Mouse (Mus musculus) cerebellum, adult 9-10 months (tissue): ENCODE data around the gene Cilp.
A peak's percentile ranks its signal among the peaks of the same experiment; 100 is the strongest.
"Not testable (repeated sequence)": the region's sequence is repeated elsewhere in the genome, so short reads cannot be mapped to it uniquely, and the experiment has no call there.

Experiments used
- DNase-seq: peaks from one replicate; pipeline ENCODE4 v3.0.0; 2022

The Cilp gene

DNA sequence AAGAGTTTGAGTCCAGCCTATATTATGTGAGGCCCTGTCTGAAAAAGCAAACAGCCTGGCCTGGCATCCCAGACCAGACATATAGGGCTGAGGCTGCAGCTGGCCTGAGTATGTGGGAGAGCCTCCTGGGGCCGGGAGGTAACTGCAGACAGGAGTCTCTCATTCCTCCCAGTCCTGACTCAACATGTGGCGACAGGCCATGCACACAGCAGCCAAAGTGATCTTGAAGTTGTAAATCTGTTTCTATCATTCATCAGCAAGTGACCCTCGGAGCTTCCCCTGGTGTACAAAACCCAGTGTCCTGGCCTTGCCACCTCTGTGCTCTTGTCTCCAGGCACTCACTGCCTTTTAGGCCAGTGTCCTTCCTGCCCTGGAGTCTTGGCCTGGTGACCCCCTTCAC, 13.0 kb upstream of the Cilp start:
- no peak for DNase-seq

DNA sequence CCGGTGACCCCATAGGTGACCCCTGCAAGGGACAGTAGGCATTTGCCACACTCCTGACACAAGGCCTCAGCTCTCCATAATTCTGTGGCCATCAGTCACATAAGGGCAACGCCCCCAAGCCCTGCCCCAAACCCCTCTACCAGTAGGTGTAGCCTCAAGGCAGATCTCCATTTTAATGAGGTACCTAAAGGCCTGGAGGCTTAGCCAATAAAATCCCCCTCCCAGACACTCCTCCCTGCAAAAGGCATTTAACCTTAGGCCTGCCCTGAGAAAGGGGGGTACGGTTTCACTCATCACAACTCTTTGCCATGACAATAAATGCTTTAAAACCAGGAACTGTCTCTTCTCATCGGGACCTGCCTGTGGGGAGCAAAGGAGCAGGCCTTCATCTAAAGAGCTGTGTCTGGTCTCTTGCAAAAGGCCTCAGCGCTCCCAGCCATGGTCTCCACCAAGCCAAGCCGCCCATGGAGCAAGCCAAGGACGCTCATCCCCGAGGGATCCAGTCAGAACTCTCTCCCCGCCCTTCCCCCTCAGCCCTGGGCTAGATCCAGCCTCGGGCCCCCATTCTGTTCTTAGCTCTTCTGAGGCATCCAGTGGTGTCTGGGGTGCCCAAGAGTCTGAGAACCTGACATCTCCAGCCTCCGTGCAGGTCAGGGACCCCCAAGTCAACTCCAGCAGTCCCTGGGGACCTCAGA, 8.9 kb upstream of the Cilp start:
- DNase-seq = no peak

DNA sequence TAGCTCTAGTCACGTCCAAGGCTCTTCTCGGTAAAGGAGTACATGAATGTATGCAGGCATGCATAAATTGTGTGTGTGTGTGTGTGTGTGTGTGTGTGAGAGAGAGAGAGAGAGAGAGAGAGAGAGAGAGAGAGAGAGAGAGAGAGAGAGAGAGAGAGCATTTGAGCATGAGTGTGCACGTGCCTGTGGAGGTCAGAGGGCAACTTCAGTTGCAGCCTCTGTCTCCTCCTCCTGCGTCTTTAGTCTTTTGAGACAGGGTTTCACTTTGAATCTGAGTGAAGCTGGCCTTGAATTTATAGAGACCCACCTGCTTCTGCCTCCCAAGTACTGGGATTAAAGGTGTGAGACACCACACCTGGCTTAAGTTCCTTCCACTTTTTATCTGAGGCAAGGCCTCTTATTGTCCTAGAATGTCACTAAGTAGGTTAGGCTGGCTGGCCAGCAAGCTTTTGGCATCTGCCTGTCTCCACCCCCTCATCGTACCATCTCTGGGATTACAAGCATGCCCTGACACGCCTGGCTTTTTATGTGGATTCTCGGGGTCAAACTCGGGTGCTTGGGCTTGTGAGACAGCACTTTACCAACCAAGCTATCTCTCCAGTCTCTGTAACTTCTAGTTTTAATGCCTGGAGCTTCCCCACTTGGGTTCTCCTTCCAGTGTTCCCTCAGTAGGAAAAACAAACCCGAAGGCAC, 7.6 kb upstream of the Cilp start:
- no peak for DNase-seq

DNA sequence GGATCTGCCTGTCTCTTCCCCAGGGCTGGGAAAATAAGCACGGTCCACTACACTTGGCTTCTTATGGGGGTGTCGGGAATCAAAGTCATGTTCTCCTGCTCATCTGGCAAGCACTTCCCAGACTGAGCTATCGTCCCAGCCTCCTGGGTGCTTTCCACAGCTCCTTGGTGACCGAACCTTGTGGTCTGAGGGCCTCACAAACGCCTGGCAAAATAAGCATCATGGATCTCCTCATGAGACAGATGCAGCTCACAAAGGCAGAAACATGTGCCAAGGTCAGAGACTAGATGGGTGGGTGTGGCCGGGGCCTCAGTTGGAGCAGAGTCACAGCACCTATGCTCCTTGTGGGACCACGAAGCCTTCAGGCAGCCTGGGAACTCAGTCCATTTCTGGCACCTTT, 5.6 kb upstream of the Cilp start:
- DNase-seq = no peak

DNA sequence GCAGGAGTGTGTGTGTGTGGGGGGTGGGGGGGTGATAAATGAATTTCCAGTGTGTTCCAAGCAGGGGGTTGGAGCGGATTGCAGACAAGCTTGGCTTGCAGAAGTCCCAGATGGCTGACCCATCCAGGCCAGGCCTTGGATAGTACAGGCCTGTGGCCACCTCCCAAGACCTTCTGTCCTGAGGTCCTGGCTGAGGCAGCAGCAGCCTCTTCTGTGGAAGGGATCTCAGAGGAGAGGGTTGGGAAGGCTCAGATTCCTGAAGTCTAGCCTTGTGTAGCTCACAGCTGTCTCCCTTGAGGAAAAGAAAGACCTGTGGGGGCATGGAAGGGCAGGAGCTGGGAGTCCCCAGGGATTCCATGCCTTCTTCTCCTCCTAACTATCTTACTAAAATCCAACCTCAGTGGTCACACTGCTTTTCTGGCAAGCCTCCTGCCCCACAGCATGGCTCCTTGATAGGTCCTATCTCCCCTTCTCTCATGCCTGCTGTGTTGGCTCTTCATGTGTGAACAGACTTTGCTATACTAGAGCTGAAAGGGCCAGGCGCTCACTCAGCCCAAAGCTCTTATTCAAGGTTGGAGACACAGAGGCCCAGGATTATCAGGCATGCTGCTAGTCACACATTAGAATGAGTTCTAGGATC, 3.3 kb upstream of the Cilp start:
- peak; percentile 80 for DNase-seq

DNA sequence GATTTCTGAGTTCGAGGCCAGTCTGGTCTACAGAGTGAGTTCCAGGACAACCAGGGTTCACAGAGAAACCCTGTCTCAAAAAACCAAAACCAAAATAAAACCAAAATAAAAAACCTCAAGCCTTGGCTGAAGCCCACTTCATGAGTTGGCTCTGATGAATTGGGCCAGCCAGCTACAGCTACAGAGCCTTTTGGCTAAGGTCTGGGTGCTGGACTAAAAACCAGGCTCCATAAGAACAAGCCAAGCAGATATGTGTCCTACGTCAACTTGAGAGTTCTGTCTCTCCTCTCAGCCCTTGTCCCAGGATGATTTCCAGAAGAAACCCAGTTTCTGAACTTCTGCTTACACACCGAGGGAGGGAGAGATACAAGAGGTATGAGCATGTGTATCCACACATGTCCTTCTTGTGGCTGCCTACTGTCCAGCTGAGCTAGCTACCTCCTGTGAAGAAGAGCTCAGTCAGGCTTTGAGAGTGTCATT, 2.3 kb upstream of the Cilp start:
- DNase-seq = no peak

DNA sequence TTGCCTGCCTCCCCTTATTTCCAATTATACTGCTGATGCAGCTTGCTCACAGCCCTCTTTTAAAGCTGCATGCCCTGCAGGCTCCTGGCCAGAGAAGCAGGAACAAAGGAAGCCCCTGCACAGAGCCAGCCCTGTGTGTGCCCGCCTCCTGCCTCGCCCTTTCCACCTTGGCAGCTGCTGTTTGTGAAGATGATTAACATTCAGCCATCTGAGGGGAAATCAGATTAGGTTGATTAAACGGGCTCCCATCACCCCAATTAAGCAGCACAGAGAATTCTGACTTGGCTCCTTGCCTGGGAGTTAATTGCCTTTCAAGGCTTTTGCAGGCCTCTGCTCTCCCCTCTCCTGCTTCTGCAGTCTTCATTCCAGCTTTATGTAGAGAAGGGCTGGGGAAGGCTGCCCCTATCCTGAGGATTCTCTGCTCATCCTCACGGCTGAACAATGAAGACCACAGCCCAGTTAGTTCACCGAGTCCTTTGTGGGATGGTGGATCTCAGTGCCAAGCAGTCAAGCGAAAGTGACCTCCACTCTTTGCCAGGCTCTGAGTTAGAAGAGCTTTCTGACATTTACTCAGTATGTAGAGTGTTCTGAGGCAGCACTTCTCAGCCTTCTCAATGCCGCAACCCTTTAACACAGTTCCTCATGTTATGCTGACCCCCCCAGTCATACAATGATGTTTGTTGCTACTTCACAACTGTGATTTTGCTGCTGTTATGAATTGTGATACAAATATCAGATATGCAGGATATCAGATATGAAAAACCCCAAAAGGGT, 2.9 kb downstream of the Cilp start:
- peak; percentile 47 for DNase-seq

DNA sequence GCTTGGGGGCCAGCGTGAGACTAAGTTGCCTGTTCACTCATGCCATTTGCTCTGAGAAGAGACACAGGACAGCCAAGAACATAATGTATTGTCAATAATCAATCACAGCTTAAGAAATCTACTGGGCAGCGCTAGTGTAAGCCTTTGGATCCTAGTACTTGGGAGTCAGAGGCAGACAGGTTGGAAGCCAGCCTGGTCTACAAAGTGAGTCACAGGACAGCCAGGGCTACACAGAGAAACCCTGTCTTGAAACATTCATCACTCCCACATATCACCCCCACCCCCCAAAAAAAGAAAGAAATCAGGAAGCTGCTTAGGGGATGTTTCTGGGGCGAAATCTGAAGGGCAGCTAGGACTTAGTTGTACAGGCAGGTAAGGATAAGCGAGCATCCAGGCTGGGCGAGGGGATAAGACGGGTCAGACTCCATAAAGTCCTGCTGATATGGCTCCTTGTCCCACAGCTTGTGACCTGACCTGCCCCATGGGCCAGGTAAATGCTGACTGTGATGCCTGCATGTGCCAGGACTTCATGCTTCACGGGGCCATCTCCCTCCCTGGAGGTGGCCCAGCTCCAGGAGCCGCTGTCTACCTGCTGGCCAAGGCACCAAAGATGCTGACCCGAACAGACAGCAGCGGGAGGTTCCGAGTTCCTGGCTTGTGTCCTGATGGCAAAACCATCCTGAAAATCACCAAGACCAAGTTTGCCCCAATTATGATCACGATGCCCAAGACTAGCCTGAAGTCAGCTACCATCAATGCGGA, 8.2 kb downstream of the Cilp start:
- DNase-seq = no peak

DNA sequence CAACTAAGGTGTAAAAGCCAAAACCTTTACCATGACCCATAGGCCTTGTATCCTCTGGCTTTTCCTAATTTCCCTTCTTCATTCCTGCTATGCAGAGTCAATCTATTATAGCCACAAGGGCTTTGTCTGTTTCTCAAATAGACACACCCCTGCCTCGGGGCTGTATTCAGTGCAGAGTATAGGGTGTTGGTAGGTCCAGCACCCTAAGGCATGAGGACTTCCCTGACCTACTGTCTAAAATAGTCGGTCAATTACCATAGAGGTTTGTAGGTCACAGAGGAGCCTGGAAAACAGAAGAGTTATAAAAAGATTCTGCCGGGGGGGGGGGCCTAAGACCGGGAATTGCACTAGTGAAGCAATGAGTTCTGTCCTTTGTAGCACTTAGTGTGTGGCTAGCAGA, 8.9 kb downstream of the Cilp start:
- no peak for DNase-seq

DNA sequence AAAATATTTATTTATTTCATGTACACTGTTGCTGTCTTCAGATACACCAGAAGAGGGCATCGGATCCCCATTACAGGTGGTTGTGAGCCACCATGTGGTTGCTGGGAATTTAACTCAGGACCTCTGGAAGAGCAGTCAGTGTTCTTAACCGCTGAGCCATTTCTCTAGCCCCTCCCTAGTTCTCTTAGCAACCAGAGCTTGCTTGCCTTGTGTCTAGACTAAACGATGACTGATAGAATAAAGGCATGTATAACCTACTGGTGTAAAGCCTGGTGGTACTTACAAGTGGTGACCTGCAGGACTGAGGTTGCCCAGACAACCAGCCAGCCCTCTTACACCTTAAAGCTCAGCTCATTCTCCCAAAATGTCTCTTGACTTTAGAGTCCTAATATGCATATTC, 9.9 kb downstream of the Cilp start:
- DNase-seq = not testable (repeated sequence)

DNA sequence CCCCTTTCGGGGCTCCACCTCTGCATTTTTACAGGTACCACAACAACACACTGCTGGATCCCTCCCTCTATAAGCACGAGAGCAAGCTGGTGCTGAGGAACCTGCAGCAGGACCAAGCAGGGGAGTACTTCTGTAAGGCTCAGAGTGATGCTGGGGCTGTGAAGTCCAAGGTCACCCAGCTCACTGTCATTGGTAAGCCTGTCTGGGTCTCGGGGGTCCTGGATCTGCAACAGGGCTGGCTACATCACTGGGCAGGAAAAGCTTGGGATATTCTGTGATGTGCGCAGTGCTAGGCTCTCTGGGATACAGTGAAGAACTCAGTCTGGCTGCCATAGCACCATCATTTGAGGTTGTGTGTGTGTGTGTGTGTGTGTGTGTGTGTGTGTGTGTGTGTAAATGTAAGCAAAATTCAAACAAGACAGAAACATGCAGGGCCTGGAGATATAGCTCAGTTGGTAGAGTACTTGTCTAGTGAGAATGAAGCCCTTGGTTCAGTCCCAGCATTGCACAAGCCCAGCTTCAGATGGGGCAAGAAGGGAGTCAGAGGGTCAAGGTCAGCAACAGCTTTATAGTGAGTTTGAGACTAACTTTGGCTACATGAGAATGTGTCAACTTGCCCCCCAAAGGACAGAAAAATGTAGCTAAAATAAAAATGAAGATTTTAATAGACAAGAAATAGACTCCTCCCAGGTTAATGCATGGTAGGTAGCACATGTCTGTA, 11.0 kb downstream of the Cilp start:
- DNase-seq = no peak

DNA sequence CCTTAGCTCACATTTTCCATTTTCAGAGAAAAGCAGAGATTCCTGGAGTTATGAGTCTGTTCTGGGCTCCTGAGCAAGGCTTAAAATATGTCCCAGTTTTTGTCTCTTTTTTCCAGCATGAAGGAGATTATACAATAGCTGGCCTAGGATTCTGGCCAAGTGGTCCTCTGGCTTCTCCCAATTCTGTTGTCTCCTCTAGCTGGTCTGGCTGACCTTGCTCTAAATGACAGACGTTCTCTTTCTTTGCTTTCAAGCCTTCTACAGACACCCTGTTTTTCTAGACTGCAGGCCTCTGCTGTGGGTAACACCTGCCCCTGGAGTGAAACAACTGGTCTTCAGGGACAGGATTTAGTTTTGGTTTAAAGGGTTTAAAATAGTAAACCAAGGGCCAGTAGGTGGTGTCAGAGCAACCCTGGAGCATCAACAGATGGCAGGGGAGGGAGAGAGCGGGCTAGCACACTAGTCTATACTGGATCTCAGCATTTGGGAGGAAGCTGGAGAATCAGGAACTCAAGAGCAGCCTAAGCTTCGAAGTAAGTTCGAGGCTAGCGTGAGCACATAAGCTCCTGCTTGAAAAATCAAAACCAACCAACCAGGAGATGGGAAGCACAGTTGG, 16.7 kb downstream of the Cilp start:
- peak; percentile 78 for DNase-seq

DNA sequence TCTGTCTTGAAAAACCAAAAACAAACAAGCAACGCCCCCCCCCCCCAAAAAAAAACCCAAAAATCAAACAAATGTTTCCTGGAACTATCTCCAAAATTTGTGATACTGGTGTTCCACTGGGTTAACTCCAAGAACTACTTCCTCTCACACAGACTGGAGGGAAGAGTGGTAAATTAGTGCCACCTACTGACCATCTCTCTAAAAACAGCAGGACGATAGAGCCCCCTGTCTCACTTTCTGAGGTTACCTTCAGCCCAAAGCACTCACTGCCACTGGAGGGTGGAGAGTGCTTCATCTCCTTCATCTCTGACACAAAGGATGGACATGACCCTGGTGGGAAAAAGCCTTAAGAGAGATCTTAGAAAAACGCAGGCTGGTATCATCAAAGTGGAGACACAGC, 18.3 kb downstream of the Cilp start:
- DNase-seq = peak; percentile 65

DNA sequence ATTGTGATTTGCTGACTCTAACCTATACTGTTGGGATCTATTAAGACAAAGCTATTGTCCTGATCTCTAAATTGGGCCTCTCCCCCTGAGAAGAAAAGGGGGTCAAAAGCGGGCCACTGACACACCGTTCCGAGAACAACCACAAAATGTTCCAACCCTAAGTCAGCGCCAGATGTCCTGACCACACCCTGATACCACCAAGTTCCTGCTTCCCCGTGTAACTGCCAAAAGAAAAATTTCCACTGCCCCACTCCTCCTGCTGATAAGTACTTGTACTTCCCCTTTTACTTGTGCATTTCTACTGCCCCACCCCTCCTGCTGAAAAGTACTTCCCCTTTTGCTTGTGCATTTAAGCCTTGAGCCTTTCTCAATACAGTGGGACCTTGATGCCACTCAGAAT, 23.3 kb downstream of the Cilp start:
- DNase-seq = not testable (repeated sequence)

DNA sequence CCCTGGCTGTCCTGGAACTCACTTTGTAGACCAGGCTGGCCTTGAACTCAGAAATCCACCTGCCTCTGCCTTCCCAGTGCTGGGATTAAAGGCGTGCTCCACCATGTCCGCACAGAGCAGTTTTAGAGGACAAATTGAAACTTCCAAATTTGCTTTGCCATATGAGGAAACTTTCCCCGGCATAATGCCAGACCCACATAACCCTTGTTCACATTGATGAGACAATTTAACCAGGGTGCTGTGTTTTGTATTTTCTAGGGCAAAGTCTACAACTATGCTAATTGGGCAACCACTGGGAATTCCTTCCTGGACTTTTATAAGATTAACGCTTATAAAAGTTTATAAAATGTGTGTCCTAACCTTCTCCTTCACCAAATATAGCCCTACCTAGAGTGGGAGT, 25.0 kb downstream of the Cilp start:
- no peak for DNase-seq

DNA sequence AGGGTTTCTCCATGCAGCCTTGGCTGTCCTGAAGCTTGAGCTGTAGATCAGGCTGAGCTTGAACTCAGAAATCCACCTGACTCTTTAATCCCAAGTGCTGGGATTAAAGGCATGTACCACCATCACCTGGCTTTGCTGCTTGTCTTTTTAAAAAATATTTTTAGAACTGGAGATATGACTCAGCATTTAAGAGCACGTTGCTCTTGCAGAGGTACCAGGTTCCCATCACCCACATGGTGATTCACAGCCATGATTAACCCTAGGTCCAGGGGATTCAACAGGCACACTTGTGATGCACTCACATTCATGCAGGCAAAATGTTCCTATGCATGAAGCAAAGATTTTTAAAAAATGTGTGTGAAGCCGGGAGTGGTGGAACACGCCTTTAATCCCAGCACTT, 27.4 kb downstream of the Cilp start:
- no peak for DNase-seq

DNA sequence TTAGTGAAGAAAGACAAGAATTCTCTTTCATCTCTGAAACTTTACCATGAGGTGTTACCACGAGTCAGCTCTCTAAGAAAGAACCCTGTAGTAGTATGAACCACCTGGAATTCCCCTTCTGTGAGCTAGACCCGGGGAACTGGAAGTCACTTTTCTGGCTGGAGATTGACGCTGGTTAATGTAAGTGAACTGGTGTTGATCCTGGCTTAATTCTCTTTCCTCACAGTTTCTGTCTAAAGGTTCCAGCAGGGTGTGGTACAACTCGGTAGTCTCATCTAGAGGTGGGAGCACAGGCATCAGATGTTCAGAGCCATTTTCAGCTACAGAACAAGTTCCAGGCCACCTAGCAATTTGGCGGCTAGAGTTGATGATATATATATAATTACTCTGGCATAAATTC, 28.1 kb downstream of the Cilp start:
- no peak for DNase-seq

DNA sequence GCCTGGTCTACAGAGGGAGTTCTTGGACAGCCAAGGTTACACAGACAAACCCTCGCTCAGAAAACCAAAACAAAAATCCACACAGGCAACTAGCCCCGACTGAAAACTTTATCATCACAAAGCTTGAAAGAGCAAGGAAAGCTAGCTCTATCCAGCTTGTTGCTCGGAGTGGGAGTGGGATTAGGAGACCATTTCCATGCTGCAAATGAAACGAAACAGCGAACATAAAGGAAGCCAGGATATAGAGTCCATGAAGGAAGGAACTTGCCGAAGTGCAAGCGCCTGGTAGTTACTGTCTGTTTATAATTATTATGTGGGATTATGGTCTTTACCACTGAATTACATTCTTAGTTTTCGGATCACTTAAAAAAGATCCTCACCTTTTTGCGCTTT, 28.6 kb downstream of the Cilp start:
- no peak for DNase-seq

DNA sequence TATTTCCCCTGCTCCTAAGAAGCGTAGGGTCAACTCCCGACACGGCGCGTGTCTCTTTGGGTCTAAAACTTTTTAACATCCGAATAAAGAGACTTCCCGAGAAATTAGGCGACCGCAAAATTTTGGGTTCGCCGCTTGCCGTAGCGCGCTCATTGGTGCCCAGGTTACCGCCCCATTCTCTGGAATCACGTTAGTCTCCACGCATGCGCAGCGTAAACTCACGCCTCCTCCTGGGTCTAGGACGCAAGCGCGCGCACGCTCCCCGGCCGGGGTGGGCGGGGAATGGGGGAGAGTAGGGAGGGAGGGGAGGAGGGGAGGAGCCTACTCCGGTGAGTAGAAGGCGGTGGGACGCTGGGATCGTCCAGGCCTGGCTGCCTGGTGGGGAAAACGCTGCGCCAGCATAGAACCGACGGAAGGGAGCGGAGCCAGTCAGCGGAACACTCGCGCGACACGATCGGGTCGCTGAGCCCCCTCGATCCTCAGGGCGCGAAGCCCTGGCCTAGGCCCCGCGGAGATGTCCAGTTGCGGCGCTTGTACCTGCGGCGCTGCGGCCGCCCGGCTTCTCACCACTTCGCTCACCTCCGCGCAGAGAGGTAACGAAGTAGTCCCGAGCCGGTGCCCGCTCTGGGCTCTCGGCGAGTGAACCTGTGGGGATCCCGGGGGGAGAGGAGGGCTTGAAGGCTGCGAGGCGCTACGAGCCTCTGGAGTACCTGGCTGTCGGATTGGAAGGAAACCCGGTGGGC, 29.2 kb downstream of the Cilp start, which contains the start of gene Clpx:
TSS of gene Clpx (plus strand) at position 288 of the 743 bp plus-strand sequence.
- peak; percentile 97 for DNase-seq

DNA sequence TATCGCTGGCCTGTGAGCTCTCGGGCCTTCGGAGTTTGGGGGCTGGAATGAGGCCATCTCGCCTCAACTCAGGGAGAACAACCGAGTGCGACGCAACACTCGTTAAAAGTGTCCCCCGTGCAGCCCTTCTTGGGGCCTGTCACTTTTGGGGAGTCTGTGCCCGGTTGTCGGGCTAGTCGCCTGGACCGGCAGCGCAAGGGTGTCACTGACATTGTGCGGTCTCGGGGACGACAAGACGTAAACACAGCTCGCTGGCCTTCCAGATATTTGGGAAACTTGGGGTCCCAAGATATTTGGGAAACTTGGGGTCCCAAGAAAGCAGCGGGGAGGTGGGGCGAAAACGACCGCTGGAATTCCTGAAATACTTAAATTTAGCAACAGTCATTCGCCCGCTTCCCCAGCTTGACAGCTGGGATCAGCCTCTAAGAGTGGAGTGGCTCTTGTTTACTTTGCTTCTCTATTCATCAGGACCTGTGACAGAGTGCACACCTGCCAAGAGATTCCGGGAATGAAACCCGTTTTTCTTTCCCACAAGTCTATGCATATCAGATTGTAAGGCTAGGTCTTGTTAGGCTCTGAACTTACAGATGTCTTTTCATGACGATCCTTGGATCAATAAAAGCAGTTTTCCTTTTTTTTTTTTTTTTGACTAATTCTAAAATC, 29.9 kb downstream of the Cilp start:
- no peak for DNase-seq
